Mouse (Mus musculus) right cerebral cortex, postnatal 10 days (tissue): ENCODE measurements around the gene Mrps21.
"Not testable (repeated sequence)": the region's sequence is repeated elsewhere in the genome, so short reads cannot be mapped to it uniquely, and the experiment has no call there.

ENCODE experiments used
- DNase-seq, 2 experiments: peaks; one replicate each; pipeline ENCODE4 v3.0.0; 2021; ENCODE audit warnings: low spot score in 2 of 2

The Mrps21 gene

GRCm38 (mm10) chr3:95892066-95893052, 21.0 kb upstream of the Mrps21 start:
- no peak for DNase-seq

GRCm38 (mm10) chr3:95891211-95892065, 20.1 kb upstream of the Mrps21 start, which contains the start of gene BC028528:
Gene BC028528 (minus strand): TSS chr3:95892005.
- no peak for DNase-seq

GRCm38 (mm10) chr3:95889664-95890063, 18.3 kb upstream of the Mrps21 start:
- DNase-seq, result no peak

DNA sequence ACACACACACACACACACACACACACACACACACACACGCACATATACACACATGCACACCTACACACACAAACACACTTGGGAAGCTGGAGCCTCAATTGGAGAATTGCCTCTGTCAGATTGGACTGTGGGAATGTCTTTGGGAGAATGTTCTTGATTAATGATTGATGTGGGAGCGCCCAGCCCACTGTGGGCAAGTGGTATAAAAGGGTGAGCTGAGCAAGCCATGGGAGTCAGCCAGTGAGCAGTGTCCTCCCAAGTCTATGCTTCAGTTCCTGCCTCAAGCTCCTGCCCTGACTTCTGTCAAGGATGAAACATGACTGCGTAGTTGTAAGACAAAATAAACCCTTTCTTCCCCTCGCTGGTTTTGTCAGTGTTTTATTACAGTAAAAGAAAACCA, 16.3 kb upstream of the Mrps21 start:
- no peak for DNase-seq

DNA sequence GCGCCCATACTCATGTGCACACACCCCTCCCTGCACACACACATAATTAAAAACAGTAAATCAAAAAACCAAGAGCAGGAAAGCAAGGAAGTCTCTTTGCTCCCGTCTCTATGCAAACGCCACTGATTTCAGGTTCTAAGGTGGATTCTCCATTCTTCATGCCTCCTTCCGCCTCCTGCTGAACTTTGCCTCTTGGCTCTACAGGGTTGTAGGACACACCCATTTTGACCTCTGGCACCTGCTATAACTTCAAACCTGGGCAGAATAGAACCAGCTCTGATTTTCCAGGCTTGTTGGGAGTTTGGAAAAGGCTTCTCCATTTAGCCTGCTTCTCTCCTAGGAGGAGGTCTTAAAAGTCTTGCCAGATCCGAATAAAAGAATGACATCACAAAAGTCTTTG, 13.1 kb upstream of the Mrps21 start:
- DNase-seq, result no peak

GRCm38 (mm10) chr3:95882816-95883425, 11.6 kb upstream of the Mrps21 start:
- DNase-seq, result peak; percentile 79 to 86

DNA sequence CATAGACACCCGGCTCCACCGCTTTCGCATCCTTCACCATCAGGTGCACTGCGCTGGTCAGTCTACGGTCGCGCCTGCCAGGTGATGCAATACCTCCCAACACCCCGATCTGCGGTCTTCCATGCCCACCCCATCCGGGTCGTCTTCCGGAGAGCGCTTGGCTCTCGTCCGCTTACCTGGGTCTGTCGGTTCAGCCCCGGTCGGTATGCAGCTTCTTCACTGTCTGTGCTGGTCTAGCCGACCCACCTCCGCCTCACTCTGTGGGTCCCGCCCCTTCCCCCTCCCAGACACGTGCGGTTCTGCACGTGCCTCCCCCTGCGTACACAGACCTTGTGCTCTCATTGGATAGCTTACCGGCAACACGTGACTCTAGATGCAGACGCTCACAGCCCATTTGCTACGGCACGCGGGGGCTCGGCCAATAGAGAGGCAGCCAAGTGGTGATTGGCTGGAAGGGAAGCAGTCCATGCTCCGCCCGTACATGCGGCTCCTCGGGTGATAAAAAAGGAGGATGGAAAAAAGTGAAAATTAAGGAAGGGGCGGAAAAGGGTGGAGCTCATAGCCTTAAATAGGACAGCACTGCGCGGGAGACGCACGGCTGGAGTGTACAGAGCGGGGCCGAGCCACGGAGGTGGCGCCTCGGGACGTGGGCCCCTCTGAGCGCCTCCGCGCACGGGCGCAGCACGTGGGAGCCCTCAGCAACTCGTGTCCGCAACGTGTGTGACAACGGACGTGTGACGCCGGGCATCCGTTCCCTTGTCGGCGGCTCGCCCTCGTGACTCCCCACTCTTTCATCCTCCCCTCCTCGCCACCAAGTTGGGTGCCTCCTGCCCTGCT, 10.9 kb upstream of the Mrps21 start, which contains the start of gene Ciart:
Gene Ciart (minus strand): TSS at position 273 of the 837 bp plus-strand sequence.
- DNase-seq, result peak; percentile 98 to 99

- DNase-seq, result no peak
Measured at GRCm38 (mm10) chr3:95879063-95879462, 7.7 kb upstream of the Mrps21 start.

DNA sequence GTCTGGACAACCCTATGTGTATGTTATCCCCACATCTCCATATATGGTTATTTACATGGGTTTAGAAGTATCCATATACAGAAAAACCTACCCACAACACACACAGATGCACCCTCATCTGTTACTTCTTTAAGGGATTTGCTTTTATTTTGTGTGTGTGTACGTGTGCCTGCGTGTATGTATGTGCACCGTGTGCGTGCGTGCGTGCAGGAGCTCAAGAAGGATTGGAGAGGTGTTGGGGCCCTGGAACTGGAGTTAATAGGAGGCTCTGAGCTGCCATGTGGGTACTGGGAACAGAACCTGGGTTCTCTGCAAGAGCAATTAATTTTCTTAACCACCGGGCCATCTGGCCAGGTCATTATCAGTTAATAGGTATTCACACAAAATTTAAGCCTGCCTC, 729 bp upstream of the Mrps21 start:
- no peak for DNase-seq

DNA sequence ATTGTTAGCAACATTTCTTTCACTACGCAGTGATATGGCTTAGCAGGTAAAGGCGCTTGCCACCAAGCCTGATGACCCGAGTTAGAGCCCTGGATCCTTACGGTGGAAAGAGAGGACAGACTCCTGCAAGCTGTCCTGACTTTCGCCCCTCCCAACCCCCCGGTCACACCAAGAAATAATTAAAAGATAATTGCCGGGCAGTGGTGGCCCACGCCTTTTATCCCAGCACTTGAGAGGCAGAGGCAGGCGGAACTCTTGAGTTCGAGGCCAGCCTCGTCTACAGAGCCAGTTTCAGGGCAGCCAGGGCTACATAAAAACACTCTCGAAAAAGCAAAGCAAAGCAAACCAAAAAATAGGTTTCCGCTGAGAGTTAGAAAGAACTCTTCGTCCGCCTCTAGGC, 343 bp downstream of the Mrps21 start:
- no peak for DNase-seq

DNA sequence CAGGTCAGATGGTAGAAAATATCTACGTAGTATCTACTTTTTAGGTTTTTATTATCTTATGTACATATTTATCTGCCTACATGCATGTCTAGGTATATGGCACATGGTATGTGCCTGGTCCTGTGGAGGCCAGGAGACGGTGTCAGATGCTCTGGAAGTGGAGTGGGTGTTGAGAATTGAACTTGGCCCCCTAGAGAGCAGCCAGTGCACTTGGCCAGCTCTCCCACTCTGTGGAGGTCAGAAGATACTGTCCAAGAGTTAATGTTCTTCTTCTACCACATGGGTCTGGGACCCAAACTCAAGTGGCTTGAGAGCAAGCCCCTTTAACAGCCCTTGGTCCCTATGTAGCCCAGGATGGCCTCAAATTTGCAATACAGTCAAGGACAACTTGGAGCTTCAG, 3.9 kb downstream of the Mrps21 start:
- no peak for DNase-seq

GRCm38 (mm10) chr3:95866071-95866470, 5.2 kb downstream of the Mrps21 start:
- no peak for DNase-seq

DNA sequence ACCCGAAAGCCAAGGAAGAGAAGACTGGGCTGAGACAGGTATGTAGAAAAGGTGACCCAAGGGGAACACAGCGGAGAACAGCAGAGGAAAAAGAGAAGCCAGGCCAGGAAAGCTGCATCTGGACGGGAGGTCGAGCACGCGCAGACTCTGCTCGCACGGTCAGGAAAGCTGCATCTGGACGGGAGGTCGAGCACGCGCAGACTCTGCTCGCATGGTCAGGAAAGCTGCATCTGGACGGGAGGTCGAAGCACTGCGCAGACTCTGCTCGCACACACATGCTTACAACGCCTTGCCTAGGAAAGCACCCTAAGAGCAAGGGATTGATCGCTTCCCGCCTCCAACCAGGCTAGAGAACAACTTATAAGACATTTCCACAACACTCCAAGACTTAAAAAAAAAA, 5.7 kb downstream of the Mrps21 start:
- DNase-seq, result peak in 1 of 2 experiments; percentile 23

GRCm38 (mm10) chr3:95865050-95865449, 6.3 kb downstream of the Mrps21 start:
- DNase-seq, result peak; percentile 66 to 79

- DNase-seq, result peak in 1 of 2 experiments; percentile 18
Measured at GRCm38 (mm10) chr3:95863578-95863977, 7.7 kb downstream of the Mrps21 start.

DNA sequence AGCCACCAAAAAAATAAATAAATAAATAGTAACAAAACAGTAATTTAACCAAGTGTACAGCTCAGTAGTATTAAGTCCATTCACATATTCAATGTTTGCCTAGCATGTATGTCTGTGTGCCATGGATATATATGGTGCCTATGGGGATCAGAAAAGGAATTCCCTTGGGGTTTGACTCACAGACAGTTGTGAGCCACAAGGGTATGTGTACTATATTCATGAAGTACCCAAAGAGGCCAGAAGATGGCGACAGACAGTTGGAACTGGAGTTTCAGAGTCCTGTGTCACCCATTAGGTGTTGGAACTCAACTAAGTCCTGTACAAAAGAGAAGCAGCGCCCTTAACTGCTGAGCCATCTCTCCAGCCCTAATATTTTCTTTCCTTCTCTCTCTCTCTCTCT, 9.5 kb downstream of the Mrps21 start:
- peak; percentile 77 to 82 for DNase-seq

DNA sequence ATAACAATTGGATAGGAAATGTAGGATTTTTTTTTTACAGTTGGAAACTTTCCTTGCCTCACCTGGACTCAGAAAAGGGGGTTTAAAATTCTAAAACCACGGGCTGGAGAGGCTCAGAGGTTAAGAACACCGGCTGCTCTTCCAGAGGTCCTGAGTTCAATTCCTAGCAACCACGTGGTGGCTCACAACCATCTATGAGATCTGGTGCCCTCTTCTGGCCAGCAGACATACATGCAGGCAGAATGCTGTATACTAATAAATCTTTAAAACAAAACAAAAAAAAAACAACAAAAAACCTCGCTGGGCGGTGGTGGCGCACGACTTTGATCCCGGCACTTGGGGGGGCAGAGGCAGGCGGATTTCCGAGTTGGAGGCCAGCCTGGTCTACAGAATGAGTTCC, 10.1 kb downstream of the Mrps21 start:
- DNase-seq, result no peak

DNA sequence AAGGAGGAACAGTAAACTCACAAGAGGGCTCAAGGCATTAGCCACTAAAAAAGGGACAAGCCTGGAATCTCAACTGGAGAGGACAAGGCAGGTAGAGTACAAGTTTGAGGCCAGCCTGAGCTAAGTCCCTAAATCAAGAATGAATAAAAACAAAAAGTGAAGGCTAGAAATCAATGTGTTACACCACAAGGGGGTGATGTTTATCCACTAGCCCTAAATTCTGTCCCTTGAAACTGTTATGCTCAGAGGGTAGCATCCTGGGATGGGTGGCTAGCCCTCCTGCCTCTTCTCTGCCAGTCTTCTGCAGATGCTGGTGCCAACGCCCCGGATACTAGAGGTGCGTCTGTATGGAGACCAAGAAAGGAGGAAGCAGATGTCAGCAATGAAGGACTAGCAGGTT, 11.0 kb downstream of the Mrps21 start:
- no peak for DNase-seq

DNA sequence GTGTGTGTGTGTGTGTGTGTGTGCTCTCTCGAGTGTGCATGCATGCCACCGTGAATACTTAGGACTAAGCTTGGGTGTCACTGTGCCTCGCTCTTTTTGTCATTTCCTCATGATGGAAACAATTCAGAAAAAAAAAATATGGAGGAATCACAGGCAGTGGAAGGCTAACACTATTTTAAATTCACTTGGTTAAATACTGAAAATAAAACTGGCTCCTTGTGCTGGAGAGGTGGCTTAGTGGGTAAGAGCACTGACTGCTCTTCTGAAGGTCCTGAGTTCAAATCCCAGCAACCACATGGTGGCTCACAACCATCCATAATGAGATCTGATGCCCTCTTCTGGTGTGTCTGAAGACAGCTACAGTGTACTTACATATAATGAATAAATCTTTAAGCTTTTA, 13.0 kb downstream of the Mrps21 start:
- not testable (repeated sequence) for DNase-seq

DNA sequence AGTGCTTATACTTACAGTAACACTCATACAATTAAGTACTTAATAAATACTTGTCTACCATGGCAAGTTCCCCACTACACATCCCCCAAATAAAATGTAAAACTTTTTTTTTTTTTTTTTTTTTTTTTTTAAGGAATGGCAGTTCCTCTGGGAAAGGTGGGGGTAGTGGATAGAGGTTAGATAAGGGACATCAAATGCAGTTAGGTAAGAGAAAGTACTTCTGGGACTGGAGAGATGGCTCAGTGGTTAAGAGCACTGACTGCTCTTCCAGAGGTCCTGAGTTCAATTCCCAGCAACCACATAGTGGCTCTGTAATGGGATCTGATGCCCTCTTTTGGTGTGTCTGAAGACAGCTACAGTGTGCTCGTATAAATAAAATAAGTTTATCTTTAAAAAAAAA, 14.3 kb downstream of the Mrps21 start:
- not testable (repeated sequence) for DNase-seq

GRCm38 (mm10) chr3:95856115-95856514, 15.2 kb downstream of the Mrps21 start:
- DNase-seq, result no peak
